Mouse (Mus musculus) forebrain, embryonic 10.5 days (tissue): ENCODE data around the gene Hopx. TPM values are rescaled to one million over a fixed set of nuclear protein-coding genes. Genes with fewer than 3 reads are reported as not detected.

Experiments
- DNase-seq: peaks from one replicate; pipeline ENCODE4 v3.0.0-alpha.2; 2017; ENCODE audit warnings: low spot score; ENCODE audit errors: extremely low spot score
- H3K27ac ChIP-seq: fragments of 300-500 bp; sonication (generic); 2 replicates; pipeline ENCODE4 v1.5.1; 2016; ENCODE audit warnings: mild to moderate bottlenecking
- H3K27me3 ChIP-seq: fragments of 300-500 bp; sonication (generic); 2 replicates; pipeline ENCODE4 v1.6.1; 2016; ENCODE audit warnings: mild to moderate bottlenecking; ENCODE audit not compliant: poor library complexity, severe bottlenecking
- H3K36me3 ChIP-seq: fragments of 300-500 bp; sonication (generic); replicated peaks from 2 replicates; pipeline ENCODE4 v1.6.1; 2016; ENCODE audit warnings: mild to moderate bottlenecking, moderate library complexity
- H3K4me1 ChIP-seq: fragments of 300-500 bp; sonication (generic); 2 replicates; pipeline ENCODE4 v1.6.1; 2016
- H3K4me3 ChIP-seq: fragments of 300-500 bp; sonication (generic); 2 replicates; pipeline ENCODE4 v1.5.1; 2016; ENCODE audit warnings: mild to moderate bottlenecking, moderate library complexity
- H3K9me3 ChIP-seq: fragments of 300-500 bp; sonication (generic); 2 replicates; pipeline ENCODE4 v1.6.1; 2016; ENCODE audit warnings: mild to moderate bottlenecking, moderate library complexity
- WGBS: fragments of 180-500 bp; shearing (Covaris S2); methylation state at CpG from one replicate; pipeline ENCODE4 v1.1.7; 2016; 5-methylcytosine and 5-hydroxymethylcytosine counted together
- polyA plus RNA-seq: library from polyadenylated mRNA; unstranded; fragments of >200 nt; fragmentation: Nextera tagmentation; extraction: Ambion mirVana; gene quantifications from 2 replicates; pipeline ENCODE4 v1.2.1, GENCODE M21; 2016

The Hopx gene
- polyA plus RNA-seq, 1 experiment from 2014 or later, result 0.55 TPM

DNA sequence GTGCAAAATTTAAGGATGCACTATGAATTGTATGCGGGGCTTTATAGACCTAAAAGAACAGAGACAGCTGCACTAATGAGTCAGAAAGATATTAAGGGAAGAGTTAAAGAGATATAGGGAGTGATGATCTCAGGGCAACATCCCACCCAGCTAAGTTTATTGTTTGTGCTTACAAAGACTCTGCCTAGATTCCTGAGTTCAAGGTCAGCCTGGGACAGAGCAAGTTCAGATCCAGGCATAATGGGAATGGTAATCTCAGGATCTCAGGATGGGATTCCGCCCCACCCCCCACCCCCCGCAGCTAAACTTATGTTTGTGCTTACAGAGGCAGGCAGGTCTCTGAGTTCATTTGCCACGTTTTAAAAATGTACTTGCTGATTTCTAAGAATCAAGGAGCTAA, 13.9 kb upstream of the Hopx start:
- H3K9me3 ChIP-seq, result peaks cover 10% of the 10 kb centered on the region; the same call in 1 of the 2 replicates
- H3K27me3 ChIP-seq, result peaks cover 93% of the 10 kb centered on the region
- 91% methylated on average over 4 of the region's 4 CpGs for WGBS
- no peaks in the 10 kb centered on the region for H3K36me3 ChIP-seq
- no peak for DNase-seq
- H3K4me3 ChIP-seq, result no peak overlapping the region
- H3K27ac ChIP-seq, result no peak overlapping the region
- peaks cover 8% of the 10 kb centered on the region for H3K4me1 ChIP-seq

DNA sequence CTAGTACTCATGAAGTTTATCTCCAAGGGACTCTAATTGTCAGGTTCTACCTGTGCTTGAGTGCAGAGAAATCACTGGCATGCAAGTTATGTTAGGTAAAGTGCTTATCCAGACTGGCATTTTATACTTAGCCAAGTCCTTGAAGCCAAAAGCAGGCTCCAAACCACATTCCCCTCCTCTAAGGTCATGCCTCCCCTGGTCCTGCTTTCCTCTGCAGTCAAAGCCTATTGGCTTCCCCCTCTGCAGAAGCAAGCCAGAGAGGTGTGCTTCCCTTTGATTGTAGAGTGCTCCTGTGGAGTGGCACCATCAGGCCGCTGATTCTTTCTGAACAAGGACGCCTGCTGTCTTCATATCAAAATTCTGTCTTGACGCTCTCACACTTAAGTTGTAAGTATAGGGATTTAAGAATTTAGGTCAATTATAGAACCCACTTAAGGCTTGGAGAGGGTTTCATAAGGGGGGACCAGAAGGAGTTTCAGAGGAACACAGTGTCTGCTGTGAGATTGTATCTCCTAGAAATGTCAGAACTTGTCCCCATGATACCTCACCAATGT, 11.6 kb upstream of the Hopx start:
- no peak overlapping the region for H3K27ac ChIP-seq
- H3K9me3 ChIP-seq, result peaks cover 10% of the 10 kb centered on the region; the same call in 1 of the 2 replicates
- H3K4me1 ChIP-seq, result peaks cover 31% of the 10 kb centered on the region
- no peak overlapping the region for H3K4me3 ChIP-seq
- 89% methylated on average over 3 of the region's 3 CpGs for WGBS
- H3K27me3 ChIP-seq, result peaks cover 95% of the 10 kb centered on the region
- no peaks in the 10 kb centered on the region for H3K36me3 ChIP-seq
- DNase-seq, result no peak

DNA sequence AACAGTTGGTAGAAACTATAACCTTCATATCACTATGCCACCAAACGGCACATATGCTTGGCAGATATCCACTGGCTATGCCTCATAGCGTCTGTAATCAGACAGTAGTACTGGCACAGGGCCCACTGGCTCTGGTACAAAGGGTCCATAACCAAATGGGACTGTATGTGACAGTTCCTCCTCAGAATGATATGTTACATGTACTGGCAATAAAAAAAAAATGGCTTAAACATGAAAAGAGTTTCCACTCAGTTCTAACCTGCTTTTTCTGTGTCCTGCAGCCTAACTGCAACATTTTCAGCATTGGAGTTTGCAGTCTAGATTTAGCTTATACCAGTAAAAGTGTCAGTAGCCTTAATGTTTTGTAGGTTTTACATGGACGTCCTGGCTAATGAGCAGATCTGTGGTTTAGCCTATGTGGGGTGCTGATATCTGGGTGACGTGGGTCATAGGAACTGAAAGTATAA, 9.9 kb upstream of the Hopx start:
- Histone ChIP-seq H3K27me3 (peaks cover 95% of the 10 kb centered on the region), H3K9me3 (peaks cover 10% of the 10 kb centered on the region; the same call in 1 of the 2 replicates)
- 85% methylated on average over 4 of the region's 4 CpGs for WGBS

DNA sequence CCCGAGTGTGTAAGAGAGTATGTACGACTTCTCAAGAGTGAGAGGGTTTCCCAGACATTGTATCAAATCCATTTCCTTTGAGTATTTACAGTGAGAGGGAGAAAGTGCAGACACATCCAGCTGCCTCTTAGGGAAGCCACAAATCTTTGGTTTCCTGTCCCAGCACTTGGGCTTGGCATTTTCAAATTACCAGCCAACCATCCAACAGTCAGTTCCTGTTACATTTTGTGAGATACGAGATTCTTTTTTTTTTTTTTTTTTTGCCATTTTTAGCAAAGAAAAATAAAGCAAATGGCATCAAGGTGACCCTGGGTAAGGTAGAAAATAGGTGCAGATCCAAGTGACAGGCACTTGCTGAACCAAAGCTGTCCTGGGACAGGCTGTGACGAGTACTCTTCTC, 9.2 kb upstream of the Hopx start:
- Histone ChIP-seq H3K27me3 (peaks cover 96% of the 10 kb centered on the region), H3K36me3 (no peaks in the 10 kb centered on the region), H3K9me3 (peaks cover 10% of the 10 kb centered on the region; the same call in 1 of the 2 replicates), H3K4me3 (no peak overlapping the region), H3K4me1 (peaks cover 32% of the 10 kb centered on the region), H3K27ac (no peak overlapping the region)
- no peak for DNase-seq
- WGBS, result 83% methylated on average over 4 of the region's 4 CpGs

More for the DNA sequence above, 9.9 kb upstream of the Hopx start:
- peaks cover 32% of the 10 kb centered on the region for H3K4me1 ChIP-seq
- H3K4me3 ChIP-seq, result no peak overlapping the region
- DNase-seq, result no peak
- H3K27ac ChIP-seq, result no peak overlapping the region
- no peaks in the 10 kb centered on the region for H3K36me3 ChIP-seq

DNA sequence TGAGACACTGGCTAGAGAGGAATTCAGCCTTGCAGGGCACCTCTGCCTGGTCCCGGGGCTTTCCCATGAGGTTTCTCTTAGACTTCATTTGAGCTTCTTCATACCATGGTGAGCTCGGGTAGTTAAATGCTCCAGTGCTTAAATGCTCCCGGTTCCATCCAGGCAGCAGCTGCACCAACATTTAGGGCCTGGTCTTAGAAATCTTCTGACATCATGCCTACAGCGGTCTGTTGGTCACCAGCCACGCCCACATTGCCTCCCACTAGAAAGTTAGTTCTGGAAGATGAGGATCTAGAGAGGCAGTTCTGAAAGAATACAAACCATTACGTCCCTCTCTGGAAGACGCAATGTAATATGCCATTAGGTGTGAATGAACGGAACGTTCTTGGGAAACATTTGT, 8.7 kb upstream of the Hopx start:
- Histone ChIP-seq H3K27me3 (peaks cover 96% of the 10 kb centered on the region), H3K27ac (0 out of 2 replicates have a peak overlapping the region, but pooled peaks have one; percentile 60), H3K9me3 (peaks cover 6% of the 10 kb centered on the region; the same call in 1 of the 2 replicates), H3K36me3 (no peaks in the 10 kb centered on the region), H3K4me1 (peaks cover 35% of the 10 kb centered on the region), H3K4me3 (peak overlapping the region; percentile 10; the same call in 1 of the 2 replicates)
- no peak for DNase-seq
- WGBS, result 56% methylated on average over 9 of the region's 9 CpGs

DNA sequence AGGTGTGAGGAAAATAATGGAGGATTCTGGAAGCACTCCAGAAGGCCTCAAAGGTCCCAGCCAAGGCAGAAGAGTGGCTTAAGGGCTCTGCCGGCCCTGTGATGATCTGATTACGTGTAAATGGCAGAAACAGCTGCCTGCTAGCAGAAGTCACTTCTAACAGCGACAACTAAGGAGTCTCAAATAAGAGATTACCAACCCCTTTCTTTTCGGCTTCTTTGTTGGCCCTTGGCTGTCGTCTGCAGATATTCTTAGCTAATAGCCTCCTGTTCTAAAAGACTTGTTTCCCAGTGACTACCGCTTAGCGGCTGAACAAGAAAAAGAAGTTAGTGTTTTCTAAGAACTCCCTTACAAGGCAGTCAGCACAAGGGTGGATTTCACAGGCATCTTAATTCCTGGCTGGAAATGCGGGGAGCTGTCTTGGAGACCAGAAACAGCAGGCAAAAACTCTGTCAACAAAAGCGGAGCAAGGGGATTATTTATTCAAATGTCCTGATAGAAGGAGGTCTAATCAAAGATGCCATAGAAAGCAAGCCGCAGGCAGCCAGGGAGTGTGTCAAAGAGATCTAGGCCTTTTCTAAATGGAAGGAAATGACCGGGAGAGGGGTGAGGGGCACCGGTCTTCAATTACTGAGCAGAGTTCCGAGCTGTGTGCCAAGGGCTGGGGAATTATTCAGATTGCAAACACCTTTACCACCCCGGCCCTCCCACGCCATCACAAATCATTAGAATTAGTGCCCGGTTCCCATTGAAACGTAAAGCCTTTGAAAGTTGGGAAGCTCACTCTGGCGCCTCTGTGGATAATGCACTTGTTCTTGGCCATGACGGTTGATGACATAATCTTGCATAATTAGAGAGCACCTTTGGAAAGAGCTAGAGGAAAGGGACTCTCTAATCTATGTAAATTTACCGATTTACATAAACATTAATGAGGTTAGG, 7.6 kb upstream of the Hopx start:
- H3K36me3 ChIP-seq, result no peaks in the 10 kb centered on the region
- peaks cover 37% of the 10 kb centered on the region for H3K4me1 ChIP-seq
- H3K27me3 ChIP-seq, result peaks cover 98% of the 10 kb centered on the region
- peak overlapping the region; percentile 10 for H3K4me3 ChIP-seq
- peak overlapping the region; percentile 60 for H3K27ac ChIP-seq
- peak; percentile 69 for DNase-seq
- H3K9me3 ChIP-seq, result no peaks in the 10 kb centered on the region
- 3% methylated on average over 20 of the region's 20 CpGs for WGBS

DNA sequence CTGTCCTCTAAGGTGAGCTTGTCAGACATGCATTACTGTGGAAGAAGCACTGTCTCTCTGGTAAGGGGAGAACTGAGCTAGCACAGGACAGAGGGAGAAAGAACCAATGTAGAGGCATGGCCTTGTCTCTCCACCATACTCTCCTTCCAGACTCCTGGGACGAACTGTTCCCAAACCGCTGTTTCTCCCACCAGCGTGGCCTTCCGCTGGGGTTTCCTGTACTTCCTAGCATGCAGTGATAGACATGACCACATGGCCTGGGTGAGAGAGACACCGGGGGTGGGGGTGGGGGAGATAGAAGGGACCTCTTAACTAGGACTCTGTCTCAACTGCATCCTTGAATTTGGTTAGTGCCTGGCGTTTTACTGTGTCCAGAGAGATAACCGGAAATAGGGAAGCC, 5.8 kb upstream of the Hopx start:
- Histone ChIP-seq H3K4me3 (no peak overlapping the region), H3K9me3 (no peaks in the 10 kb centered on the region), H3K4me1 (peaks cover 39% of the 10 kb centered on the region), H3K27ac (no peak overlapping the region), H3K36me3 (no peaks in the 10 kb centered on the region), H3K27me3 (peaks cover 98% of the 10 kb centered on the region)
- WGBS, result 91% methylated on average over 7 of the region's 7 CpGs
- no peak for DNase-seq

DNA sequence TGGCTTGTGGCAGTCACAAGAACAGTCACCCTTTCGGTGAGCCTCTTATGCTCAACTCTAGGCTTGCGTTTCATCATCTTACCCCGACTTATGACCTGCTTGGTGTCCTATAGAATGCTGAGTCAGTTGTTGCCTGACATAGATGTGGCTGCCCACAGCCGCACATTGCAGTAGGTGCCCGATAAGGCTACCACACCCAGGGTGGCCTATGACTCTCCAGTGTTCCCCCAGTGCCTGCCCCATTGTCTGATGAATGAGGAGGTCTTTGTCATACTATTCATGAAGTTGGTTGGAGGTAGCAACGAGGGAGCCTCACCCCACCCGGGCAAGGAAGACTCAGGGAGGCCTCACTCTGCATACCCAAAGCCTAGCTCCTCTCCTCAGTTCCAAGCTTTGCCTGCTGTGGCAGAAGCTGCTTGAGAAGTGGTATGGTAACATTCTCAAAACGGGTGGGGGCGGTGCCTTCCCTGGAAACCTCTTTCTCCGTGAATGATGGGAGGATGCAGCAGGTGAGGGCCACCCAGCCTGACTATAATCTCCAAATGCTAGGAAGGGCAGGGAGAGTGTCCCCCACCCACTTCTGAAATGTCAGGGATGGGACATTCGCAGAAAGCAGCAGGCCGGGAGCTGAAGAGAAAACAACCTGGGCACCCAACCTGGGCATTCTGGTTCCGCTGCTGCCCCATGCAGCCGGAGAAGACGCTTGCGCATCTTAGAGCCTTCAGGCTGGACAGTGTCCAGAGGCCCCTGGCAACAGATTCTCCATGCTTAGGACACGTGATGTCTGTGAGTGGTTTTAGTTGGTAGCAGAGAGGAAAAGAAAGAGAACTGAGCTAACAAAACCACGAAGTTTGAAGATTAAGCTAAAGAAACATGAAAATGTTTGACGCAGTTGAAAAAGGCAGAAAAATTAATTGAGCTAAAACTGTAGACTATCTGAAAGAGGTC, 4.8 kb upstream of the Hopx start:
- Histone ChIP-seq H3K4me3 (no peak overlapping the region), H3K4me1 (peaks cover 48% of the 10 kb centered on the region), H3K9me3 (no peaks in the 10 kb centered on the region), H3K27ac (no peak overlapping the region), H3K36me3 (no peaks in the 10 kb centered on the region), H3K27me3 (peaks cover 98% of the 10 kb centered on the region)
- no peak for DNase-seq
- 80% methylated on average over 19 of the region's 19 CpGs for WGBS

DNA sequence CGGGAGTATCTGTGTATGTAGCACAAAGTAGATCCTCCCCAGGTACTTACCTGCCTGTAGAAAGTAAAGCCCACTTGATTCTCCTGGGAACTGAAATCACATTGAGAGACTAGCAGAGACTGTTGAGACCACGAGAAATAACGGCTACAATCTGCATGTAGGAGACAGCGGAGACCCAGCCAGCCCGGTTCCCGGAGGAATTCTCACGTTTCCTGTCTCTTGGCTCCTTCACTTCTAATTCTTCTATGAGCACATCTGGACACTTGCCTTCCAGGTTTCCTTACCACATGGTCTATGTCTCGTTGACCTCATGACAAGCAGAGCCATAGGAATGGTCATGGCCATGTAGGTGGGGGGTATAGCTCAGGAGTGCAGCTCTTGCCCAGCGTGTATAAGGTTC, 811 bp upstream of the Hopx start:
- Histone ChIP-seq H3K27me3 (peaks cover 97% of the 10 kb centered on the region), H3K27ac (no peak overlapping the region), H3K4me1 (peaks cover 26% of the 10 kb centered on the region), H3K36me3 (no peaks in the 10 kb centered on the region), H3K4me3 (no peak overlapping the region), H3K9me3 (no peaks in the 10 kb centered on the region)
- 89% methylated on average over 9 of the region's 9 CpGs for WGBS
- no peak for DNase-seq

DNA sequence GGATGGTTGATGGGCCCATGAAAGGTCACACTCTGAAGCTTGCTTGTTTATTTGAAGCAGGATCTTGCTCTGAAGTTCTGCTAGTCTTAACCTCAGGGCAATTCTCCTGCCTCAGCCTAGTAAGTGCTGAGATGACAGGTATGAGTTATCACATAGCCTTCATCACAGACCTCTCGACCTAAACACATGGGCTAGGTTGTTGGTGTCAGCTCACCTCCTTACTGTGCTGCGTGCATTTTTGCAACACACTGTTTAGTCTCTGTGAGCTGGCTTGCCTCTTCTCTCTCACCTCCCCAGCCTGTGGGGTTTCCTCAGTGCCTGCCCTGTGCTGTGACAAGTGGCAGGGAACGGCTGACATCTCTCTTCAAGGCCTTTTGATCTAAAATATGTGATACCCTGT, 1.1 kb downstream of the Hopx start:
- H3K4me1 ChIP-seq, result peaks cover 25% of the 10 kb centered on the region
- H3K4me3 ChIP-seq, result no peak overlapping the region
- WGBS, result 77% methylated on average over 3 of the region's 3 CpGs
- H3K27ac ChIP-seq, result no peak overlapping the region
- H3K27me3 ChIP-seq, result peaks cover 89% of the 10 kb centered on the region
- no peak for DNase-seq
- no peaks in the 10 kb centered on the region for H3K36me3 ChIP-seq
- no peaks in the 10 kb centered on the region for H3K9me3 ChIP-seq

DNA sequence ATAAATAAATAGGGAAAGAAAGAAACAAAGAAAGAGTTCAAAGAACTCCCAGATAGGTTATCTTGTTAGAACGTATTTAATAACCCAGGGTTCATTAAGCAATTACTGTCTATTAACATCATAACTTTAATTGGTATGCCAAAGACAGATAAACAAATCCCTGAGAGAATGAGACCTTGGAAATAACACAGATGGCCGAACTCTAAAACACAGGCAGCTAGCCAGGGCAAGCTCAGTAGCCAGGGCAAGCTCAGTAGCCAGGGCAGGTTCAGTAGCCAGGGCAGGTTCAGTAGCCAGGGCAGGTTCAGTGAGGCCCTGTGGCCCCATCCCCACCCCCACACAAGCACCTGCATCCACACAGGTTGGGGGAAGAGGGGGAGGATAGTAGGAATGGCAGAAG, 2.9 kb downstream of the Hopx start:
- peaks cover 79% of the 10 kb centered on the region for H3K27me3 ChIP-seq
- no peak overlapping the region for H3K27ac ChIP-seq
- H3K4me1 ChIP-seq, result peaks cover 21% of the 10 kb centered on the region
- DNase-seq, result no peak
- H3K9me3 ChIP-seq, result no peaks in the 10 kb centered on the region; the same call in 1 of the 2 replicates
- no peak overlapping the region for H3K4me3 ChIP-seq
- no peaks in the 10 kb centered on the region for H3K36me3 ChIP-seq
- WGBS, result 70% methylated on average over 2 of the region's 2 CpGs

DNA sequence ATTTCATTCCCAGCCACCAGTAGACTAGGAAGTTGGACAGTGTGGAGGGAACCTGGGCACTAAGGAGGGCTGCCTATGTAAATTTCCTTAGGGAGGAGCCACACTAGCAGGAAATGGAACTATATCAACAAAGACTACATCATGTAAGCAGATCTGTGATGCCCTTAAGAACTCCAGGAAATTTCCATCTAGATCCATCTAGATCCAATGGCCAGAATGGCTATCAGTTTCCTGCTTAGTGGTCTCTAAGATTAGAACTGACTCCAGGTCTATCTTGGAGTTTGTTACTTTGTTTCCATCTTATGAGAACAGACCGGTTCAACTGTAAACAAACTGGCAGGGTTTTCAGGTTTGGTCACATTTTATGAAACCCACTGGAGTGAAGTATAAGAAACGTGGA, 5.1 kb downstream of the Hopx start:
- WGBS, result 96% methylated on average over 2 of the region's 2 CpGs
- Histone ChIP-seq H3K9me3 (no peaks in the 10 kb centered on the region; the same call in 1 of the 2 replicates), H3K4me3 (no peak overlapping the region), H3K36me3 (no peaks in the 10 kb centered on the region), H3K27ac (no peak overlapping the region), H3K27me3 (peaks cover 73% of the 10 kb centered on the region), H3K4me1 (peaks cover 18% of the 10 kb centered on the region)
- no peak for DNase-seq
